Mouse (Mus musculus): ENCODE results near the gene Slc39a11.

DNA sequence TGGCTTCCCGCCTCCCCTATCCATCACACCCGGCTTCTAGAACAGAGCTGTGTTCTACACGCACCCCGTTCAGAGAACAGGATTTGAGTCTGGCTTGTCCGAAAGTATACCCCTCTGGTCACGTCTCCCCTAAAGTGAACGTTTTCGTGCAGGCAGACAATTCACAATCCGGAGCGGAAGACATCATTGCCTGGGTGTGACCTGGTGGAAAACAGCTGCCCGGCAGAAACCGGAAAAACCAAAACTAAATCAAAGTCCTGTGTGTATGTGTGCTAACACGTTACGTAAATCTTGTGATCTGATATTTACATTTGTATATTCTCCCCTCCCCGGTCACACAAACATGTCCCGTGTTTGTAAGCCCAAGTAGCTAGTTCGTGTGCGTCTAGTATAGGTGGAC is 24.4 kb downstream of the Slc39a11 start:
- no peak for TF ChIP-seq POLR2A (IDR thresholded peaks at IDR 0.05; ENCODE audit: low read depth, low read length)
- TF ChIP-seq CTCF (IDR thresholded peaks at IDR 0.05; ENCODE audit: extremely low read depth, insufficient read length, insufficient replicate concordance, low read depth, low read length) = no peak

Data from small intestine, adult 2 months (tissue).